Mouse (Mus musculus) forebrain, embryonic 16.5 days (tissue): Measurements from ENCODE around the gene Thada. TPM values are rescaled to one million over a fixed set of nuclear protein-coding genes. Genes with fewer than 3 reads are reported as not detected.
"Not testable (repeated sequence)": the region's sequence is repeated elsewhere in the genome, so short reads cannot be mapped to it uniquely, and the experiment has no call there.

Experiments used
- ATAC-seq: fragments of 200-750 bp; cut with Nextera tagmentation; 2 replicates; pipeline ENCODE4 v1.8.0; 2017; ENCODE audit warnings: mild to moderate bottlenecking, moderate library complexity
- H3K27ac ChIP-seq: fragments of 300-500 bp; sonication (generic); 2 replicates; pipeline ENCODE4 v1.5.1; 2014; ENCODE audit warnings: low read length, control low read depth
- H3K27me3 ChIP-seq: fragments of 300-500 bp; sonication (generic); replicated peaks from 2 replicates; pipeline ENCODE4 v1.6.1; 2014; ENCODE audit warnings: low read length; ENCODE audit not compliant: control insufficient read depth, insufficient read depth
- H3K36me3 ChIP-seq: fragments of 300-500 bp; sonication (generic); 2 replicates; pipeline ENCODE4 v1.6.1; 2014; ENCODE audit not compliant: control insufficient read depth, insufficient read depth
- H3K4me1 ChIP-seq: fragments of 300-500 bp; sonication (generic); replicated peaks from 2 replicates; pipeline ENCODE4 v1.6.1; 2014; ENCODE audit warnings: low read length; ENCODE audit not compliant: control insufficient read depth, insufficient read depth
- H3K4me2 ChIP-seq: fragments of 300-500 bp; sonication (generic); 2 replicates; pipeline ENCODE4 v1.6.1; 2014; ENCODE audit warnings: mild to moderate bottlenecking, low read length, control low read depth
- H3K4me3 ChIP-seq: fragments of 300-500 bp; sonication (generic); replicated peaks from 2 replicates; pipeline ENCODE4 v1.5.1; 2014; ENCODE audit warnings: mild to moderate bottlenecking, low read length, control low read depth
- H3K9ac ChIP-seq: fragments of 300-500 bp; sonication (generic); replicated peaks from 2 replicates; pipeline ENCODE4 v1.6.1; 2014; ENCODE audit warnings: low read depth, low read length, control low read depth
- H3K9me3 ChIP-seq: fragments of 300-500 bp; sonication (generic); 2 replicates; pipeline ENCODE4 v1.6.1; 2016; ENCODE audit warnings: low read length; ENCODE audit not compliant: control insufficient read depth
- whole genome bisulfite sequencing: fragments of 180-500 bp; shearing (Covaris S2); extraction: QIAGEN DNeasy Blood & Tissue Kit; methylation state at CpG from one replicate; pipeline ENCODE4 v1.1.7; 2014; 5-methylcytosine and 5-hydroxymethylcytosine counted together
- polyA plus RNA-seq: library from polyadenylated mRNA; unstranded; fragments of >200 nt; fragmentation: Nextera tagmentation; extraction: Ambion mirVana; gene quantifications from 2 replicates; pipeline ENCODE4 v1.2.1, GENCODE M21; 2015

Thada gene
- polyA plus RNA-seq, 1 experiment from 2014 or later = 6.6 TPM

- ATAC-seq = no peak
- Histone ChIP-seq H3K9me3 (no peaks in the 10 kb centered on the region), H3K4me3 (no peak overlapping the region), H3K4me1 (peaks cover 3% of the 10 kb centered on the region; the same call in 1 of the 2 replicates), H3K36me3 (peaks cover 7% of the 10 kb centered on the region), H3K27ac (no peak overlapping the region), H3K9ac (no peak overlapping the region), H3K4me2 (no peak overlapping the region), H3K27me3 (no peaks in the 10 kb centered on the region)
- WGBS = 89% methylated on average over 6 of the region's 6 CpGs
Observed at GRCm38 (mm10) chr17:84313494-84313893, 152.5 kb downstream of the Thada start.

GRCm38 (mm10) chr17:84306151-84306550 is 159.9 kb downstream of the Thada start:
- WGBS = 88% methylated on average over 1 of the region's 1 CpGs
- ATAC-seq = no peak
- H3K4me2 ChIP-seq = no peak overlapping the region

GRCm38 (mm10) chr17:84305074-84305473 is 160.9 kb downstream of the Thada start:
- 90% methylated on average over 5 of the region's 5 CpGs for WGBS
- ATAC-seq = no peak

More at GRCm38 (mm10) chr17:84306151-84306550, 159.9 kb downstream of the Thada start:
- H3K27me3 ChIP-seq = no peaks in the 10 kb centered on the region
- H3K27ac ChIP-seq = no peak overlapping the region
- peaks cover 7% of the 10 kb centered on the region for H3K36me3 ChIP-seq
- H3K9ac ChIP-seq = no peak overlapping the region
- no peak overlapping the region for H3K4me3 ChIP-seq
- peaks cover 2% of the 10 kb centered on the region for H3K4me1 ChIP-seq
- no peaks in the 10 kb centered on the region for H3K9me3 ChIP-seq

DNA sequence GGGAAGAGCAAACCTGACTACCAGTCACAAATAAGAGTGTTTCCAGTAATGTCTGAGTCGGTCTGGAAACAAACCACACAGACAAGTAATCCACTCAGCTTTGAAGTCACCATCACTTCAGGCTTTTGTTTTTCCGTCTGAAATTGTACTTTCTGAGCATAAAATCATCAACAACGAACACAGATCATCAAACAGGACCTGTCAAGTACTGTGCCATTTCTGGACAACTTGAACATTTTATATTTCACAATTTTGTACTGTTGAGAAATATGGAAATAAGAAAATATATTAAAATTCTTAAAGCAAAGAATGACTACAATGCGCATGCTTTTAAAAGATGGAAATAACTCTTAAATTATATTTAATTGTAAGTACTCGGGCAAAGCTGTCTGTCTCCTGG is 161.9 kb downstream of the Thada start:
- H3K27ac ChIP-seq = no peak overlapping the region
- H3K4me2 ChIP-seq = no peak overlapping the region
- ATAC-seq = no peak
- H3K9ac ChIP-seq = no peak overlapping the region
- no peaks in the 10 kb centered on the region for H3K9me3 ChIP-seq
- WGBS = 83% methylated on average over 5 of the region's 5 CpGs
- H3K36me3 ChIP-seq = peaks cover 3% of the 10 kb centered on the region; the same call in 1 of the 2 replicates
- H3K4me3 ChIP-seq = no peak overlapping the region
- H3K4me1 ChIP-seq = peaks cover 2% of the 10 kb centered on the region
- no peaks in the 10 kb centered on the region for H3K27me3 ChIP-seq

More at GRCm38 (mm10) chr17:84305074-84305473, 160.9 kb downstream of the Thada start:
- H3K9me3 ChIP-seq = no peaks in the 10 kb centered on the region
- no peak overlapping the region for H3K4me2 ChIP-seq
- H3K9ac ChIP-seq = no peak overlapping the region
- no peaks in the 10 kb centered on the region for H3K27me3 ChIP-seq
- no peak overlapping the region for H3K27ac ChIP-seq
- peaks cover 2% of the 10 kb centered on the region for H3K4me1 ChIP-seq
- peaks cover 7% of the 10 kb centered on the region for H3K36me3 ChIP-seq
- H3K4me3 ChIP-seq = no peak overlapping the region

DNA sequence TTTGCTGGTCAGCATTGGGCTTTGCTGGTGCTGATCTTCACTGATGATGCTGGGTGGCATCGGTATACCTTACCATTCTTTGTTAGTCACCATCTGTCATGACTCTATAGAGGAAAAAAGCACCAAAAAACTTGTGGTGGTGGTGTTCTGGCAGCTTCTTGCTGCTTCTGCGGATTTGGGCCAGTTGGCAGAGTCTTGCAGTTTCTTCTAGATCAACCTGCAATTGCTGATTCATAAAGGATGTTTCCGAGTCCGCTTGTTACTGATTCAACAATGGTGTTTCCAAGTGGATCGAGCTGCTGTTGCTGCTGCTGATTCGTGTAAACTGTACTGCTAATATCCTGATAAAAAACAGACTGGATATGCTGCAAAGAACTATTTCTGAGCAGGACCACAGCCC is 168.0 kb downstream of the Thada start:
- Histone ChIP-seq H3K27ac (no peak overlapping the region), H3K9me3 (no peaks in the 10 kb centered on the region), H3K9ac (no peak overlapping the region), H3K4me2 (no peak overlapping the region), H3K27me3 (no peaks in the 10 kb centered on the region), H3K4me1 (no peaks in the 10 kb centered on the region), H3K4me3 (no peak overlapping the region), H3K36me3 (no peaks in the 10 kb centered on the region; the same call in 1 of the 2 replicates)
- 88% methylated on average over 6 of the region's 6 CpGs for WGBS
- ATAC-seq = no peak

GRCm38 (mm10) chr17:84293221-84293620 is 172.8 kb downstream of the Thada start:
- Histone ChIP-seq H3K4me2 (no peak overlapping the region), H3K27me3 (no peaks in the 10 kb centered on the region), H3K9me3 (no peaks in the 10 kb centered on the region), H3K4me1 (no peaks in the 10 kb centered on the region), H3K27ac (no peak overlapping the region), H3K4me3 (no peak overlapping the region), H3K9ac (no peak overlapping the region), H3K36me3 (no peaks in the 10 kb centered on the region; the same call in 1 of the 2 replicates)
- ATAC-seq = no peak
- WGBS = 93% methylated on average over 4 of the region's 4 CpGs

DNA sequence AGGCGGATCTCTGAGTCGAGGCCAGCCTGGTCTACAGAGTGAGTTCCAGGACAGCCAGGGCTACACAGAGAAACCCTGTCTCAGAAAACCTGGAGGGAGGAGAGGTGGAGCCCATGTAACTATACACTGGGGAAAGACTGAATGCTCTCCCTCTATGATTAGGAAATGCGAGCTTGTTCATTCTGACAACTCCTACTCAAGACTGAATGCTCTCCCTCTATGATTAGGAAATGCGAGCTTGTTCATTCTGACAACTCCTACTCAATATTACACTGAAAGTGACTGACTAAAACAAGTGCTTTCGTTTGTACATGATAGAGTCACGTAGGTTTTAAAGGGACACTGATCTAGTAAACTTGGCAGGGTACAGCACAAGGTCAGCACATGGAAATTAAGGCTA is 174.8 kb downstream of the Thada start:
- H3K4me1 ChIP-seq, H3K9ac ChIP-seq, H3K27me3 ChIP-seq, H3K4me2 ChIP-seq, H3K4me3 ChIP-seq, H3K36me3 ChIP-seq, H3K27ac ChIP-seq, ATAC-seq, H3K9me3 ChIP-seq: not testable (repeated sequence)
- 88% methylated on average over 6 of the region's 6 CpGs for WGBS

- Histone ChIP-seq H3K4me1 (no peaks in the 10 kb centered on the region), H3K9me3 (no peaks in the 10 kb centered on the region), H3K36me3 (no peaks in the 10 kb centered on the region), H3K27ac (no peak overlapping the region), H3K4me3 (no peak overlapping the region), H3K27me3 (no peaks in the 10 kb centered on the region), H3K9ac (no peak overlapping the region), H3K4me2 (no peak overlapping the region)
- WGBS = 94% methylated on average over 8 of the region's 8 CpGs
- ATAC-seq = no peak
Observed at GRCm38 (mm10) chr17:84287675-84288420, 178.2 kb downstream of the Thada start.

- ATAC-seq = no peak
- no peaks in the 10 kb centered on the region for H3K27me3 ChIP-seq
- 96% methylated on average over 5 of the region's 5 CpGs for WGBS
Observed at GRCm38 (mm10) chr17:84286536-84286935, 179.5 kb downstream of the Thada start.

More at GRCm38 (mm10) chr17:84286536-84286935, 179.5 kb downstream of the Thada start:
- no peak overlapping the region for H3K9ac ChIP-seq
- H3K4me1 ChIP-seq = no peaks in the 10 kb centered on the region
- H3K27ac ChIP-seq = no peak overlapping the region
- no peaks in the 10 kb centered on the region for H3K9me3 ChIP-seq
- H3K36me3 ChIP-seq = no peaks in the 10 kb centered on the region
- no peak overlapping the region for H3K4me3 ChIP-seq
- H3K4me2 ChIP-seq = no peak overlapping the region
